Mouse (Mus musculus) kidney, adult 18-20 months (tissue): ENCODE measurements around the gene Phactr2.

Experiments used
- DNase-seq: peaks from one replicate; pipeline ENCODE4 v3.0.0; 2021

Phactr2 gene

DNA sequence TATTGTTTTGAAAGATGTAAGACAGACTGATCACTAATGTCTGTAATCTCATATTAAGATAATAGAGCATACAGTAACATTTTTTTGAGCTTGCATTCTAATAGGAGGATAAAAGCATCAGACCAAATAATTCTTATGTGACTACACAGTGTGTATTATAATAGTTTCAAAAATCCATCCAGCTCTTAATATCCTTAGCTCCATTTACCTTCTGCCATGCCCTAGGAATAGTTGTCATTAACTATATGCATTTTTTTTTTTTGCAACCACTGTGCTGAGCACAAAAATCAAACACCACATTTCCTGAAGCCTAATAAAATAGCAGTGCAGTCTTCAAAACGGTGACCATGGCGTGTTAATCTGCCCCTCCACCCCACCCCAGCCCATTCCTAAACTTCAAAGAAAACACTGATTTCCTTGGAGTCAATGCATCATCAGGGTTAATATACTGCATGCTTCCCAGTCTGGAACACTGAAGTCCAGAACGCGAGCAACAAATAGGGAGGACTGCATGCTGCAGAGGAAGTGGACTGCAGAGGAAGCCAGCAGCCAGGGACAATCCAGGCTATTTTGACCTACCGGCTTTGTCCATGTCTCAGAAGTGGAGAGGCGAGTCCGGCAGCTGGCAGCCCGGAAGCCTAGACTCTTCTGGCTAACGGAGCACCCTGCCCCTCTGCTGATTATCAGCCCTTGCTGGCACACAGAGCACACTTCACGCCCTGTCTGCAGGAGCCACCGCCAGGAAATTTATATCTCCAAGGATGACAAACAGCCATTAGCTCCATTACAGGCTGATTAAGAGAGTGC is 85.9 kb downstream of the Phactr2 start:
- peak; percentile 23 for DNase-seq

DNA sequence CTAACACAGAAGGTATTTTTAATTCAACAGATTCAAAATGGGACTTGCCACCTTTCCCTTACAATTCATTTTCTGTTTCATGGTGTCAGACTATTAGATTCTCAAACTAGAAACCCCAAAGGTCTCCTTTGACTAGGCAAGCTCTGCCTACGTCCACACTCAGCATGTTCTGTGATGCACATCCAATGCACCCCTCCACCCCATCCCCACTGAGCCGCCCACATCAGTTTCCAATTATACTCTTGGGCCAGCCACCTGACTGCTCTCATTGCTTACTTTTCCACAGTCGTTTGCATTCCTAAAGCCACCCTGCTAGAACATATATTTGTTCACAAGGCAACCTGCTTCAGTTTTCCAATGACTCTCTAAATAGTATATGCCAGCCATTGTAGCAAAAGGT is 89.3 kb downstream of the Phactr2 start:
- no peak for DNase-seq

DNA sequence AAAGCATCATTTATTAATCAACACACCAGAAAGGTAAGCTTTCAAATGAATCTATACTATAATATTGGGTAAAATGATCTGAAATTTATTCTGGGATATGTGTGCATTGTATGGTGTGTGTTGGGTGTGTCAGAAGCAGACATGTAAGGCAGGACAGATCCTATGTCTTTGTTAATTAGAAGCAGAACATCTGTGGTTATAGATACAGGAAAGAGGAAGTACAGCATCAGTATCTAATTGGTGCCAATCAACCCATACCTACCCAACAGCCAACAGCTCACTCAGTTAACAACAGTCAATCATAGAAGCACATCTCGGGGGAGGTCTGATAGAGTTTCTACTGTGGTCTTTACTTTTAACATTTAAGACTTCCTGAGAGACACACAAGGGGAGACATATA is 96.3 kb downstream of the Phactr2 start:
- no peak for DNase-seq

DNA sequence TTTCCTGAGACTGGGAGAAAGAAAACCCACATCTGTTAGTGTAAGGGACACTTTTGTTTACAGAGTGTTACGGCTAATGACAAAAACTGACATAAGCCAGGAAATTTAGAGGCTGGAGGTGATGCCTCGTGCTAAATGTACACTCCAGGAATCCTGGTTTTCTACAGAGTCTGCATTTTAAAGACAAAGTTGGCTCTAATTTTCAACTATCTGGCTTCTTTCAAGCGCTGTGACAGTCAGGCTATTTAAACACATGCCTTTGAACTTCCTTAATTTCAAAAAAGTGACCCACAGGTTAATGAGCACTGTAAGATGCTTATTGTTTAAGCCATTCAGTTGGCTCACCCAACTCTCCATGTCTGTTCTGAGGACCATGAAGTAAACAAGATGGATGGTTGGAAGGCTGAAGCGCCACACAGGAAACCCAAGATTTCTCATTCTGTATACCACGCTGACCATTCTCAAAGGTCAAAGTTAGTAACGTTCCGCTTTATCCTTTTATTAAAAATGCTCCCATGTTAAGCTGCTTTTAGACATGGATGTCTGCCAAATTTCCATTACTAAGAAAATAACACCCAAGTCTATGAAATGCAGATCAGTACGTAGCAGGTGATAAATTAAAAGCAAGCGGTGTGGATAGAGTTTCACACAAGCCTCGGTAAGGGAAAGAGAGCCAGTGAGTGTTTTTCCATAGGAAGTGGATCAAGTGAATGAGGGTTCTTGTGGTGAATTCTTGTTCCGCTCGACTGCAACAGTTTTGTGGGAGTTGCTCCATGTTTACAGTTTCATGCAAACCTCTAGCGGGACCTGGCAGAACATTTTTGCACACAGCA is 97.6 kb downstream of the Phactr2 start:
- no peak for DNase-seq

DNA sequence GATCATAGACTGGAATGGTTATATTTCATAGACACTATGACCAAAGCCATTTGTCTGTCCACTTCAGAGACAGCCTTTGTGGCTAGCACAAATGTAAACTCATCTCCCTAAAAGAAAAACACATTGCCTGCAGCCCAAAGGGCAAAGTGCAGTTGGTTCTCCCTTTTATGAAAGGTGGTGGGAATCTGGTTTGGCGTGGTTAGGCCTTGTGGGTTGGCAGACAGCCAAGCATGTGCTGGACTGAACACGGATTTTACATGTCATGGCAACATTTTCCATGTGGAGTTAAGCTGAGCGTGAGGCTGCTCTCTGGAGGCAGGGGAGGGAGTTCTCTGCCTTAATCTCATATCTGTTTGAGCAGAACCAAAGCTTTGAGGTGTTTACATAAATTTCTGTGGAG is 98.4 kb downstream of the Phactr2 start:
- peak; percentile 35 for DNase-seq

DNA sequence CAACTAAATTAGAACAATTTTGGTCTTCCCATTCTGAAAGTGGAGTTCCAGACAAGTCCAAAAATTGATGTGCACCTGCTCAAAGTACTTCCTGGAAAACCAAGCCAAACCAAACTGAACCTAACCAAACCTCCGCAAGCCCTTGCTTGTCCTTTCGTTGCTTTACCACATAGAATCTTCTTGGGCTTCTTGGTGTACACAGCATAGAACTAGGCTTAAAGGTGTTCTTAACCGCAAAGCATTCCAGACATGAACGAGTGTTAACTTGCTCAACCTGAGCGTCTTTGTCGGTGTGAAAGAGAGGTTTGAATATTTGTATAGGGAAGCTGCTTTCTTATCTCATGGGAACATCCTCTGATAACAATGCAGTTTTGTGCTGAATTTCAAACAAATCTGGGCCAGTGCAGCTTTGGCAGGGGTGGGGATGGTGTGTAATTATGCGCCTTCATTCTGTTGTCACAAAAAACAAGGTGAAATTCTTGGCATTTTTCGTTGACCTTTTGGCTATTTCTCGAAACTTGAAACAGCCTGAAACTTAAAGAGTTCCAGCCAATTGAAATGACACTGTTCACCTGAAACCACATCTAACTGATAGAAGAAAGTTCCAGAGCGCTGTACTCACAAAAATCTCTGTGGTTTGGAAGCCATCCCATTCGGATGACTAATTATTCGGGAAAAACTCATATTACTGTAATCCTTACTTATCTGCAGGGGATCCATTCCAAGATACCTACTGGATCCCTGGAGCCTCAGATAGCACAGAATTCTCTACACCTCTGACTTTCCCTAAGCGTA is 104.4 kb downstream of the Phactr2 start:
- DNase-seq, result no peak

DNA sequence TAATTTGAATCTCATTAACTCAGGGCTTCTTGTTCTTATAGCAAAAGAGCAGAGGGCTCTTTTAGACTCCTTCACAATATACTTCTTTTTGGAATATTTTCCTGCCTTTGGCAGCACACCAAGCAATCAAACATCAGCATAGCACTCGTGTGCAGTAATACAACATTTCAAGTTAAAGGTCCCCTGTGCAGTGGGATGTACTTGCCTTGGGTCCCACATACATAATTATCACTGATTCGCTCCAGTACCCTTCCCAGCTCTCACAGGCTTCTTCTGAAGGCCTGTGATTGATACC is 110.0 kb downstream of the Phactr2 start:
- no peak for DNase-seq

DNA sequence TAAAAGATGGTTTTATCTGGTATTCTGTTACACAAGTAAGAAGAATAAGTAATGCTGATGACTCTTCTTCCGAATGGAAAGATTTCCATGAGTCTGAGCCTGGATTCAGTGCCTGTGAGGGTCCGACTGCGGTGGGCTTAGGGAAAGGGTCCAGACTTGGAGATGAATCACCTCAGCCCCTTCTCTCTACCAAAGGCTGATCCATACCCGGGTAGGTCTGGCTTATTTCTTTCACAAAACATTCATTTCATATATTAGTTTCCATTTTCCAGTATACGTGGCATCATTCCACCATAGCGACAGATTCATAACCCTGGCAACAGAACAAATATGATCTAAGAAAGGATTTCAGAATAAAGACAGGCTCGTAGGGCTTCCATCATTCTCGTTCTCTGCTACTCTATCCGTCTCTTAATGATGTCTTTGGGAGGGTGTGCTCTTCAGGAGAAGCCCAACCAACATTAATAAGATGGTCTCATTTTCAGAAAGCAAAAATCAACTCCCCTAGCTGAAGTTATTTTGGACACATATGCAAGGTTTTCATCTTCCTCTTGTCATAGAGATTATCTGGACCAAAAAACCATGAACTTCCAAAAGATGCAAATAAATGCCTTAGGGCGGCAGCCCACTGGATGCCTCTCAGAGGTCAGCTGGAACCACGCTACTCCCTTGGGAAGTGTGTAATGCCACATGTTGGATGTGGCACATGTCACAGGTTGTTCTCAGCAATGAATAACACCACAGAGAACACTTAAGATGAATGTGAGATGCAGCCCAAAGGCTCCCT is 110.5 kb downstream of the Phactr2 start:
- no peak for DNase-seq

DNA sequence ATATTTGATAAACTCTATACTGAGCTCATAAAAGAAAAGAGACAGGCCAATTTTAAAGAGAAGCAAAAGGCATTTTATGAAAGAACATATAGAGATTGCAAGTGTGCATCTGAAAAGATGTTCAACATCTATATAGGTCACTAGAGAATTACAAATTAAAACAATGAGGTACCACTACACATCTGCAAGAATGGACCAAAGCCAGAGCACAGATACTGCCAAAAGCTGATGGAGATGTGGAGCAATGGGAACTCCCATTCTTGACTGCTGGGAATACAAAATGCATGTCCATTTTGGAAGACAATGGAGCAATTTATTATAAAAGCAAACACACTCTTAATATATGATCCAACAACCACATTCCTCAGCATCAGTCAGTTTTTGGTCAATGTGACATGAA is 113.3 kb downstream of the Phactr2 start:
- DNase-seq, result no peak

DNA sequence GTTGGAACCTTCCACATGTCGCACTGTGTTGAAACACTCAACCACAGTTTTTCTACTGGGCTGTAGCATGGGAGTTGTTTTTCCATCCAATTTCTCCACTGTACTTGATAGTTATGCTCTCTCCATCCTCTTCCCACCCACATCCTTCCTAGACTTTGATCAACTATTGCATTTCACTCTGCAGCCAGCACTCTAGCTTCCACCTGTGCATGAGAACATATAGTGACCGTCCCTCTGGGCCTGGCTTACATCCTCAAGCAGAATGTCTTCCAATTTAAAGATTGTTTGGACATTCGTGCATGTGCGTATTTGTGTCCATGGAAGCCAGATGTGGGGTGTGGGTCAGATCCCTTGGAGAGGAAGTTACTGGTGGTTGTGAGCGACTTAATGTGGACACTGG is 114.4 kb downstream of the Phactr2 start:
- no peak for DNase-seq

DNA sequence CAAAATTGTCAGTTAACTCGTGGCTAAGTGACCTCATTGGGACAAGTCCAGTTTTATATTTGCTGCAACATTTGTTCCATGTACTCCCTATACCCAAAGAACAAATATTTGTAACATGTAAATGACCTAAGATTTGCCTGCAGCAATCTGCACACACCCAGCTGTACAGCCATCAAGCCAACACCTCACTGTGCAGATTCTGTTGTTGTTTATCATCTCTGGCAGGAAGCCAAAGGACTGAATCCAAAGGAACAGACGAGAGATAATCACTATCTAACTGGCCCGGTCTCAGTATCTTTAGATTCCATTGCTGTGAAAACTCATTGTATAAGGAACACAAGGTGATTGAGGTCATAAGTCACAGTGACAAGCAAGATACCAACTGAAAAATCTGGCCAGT is 115.5 kb downstream of the Phactr2 start:
- no peak for DNase-seq

DNA sequence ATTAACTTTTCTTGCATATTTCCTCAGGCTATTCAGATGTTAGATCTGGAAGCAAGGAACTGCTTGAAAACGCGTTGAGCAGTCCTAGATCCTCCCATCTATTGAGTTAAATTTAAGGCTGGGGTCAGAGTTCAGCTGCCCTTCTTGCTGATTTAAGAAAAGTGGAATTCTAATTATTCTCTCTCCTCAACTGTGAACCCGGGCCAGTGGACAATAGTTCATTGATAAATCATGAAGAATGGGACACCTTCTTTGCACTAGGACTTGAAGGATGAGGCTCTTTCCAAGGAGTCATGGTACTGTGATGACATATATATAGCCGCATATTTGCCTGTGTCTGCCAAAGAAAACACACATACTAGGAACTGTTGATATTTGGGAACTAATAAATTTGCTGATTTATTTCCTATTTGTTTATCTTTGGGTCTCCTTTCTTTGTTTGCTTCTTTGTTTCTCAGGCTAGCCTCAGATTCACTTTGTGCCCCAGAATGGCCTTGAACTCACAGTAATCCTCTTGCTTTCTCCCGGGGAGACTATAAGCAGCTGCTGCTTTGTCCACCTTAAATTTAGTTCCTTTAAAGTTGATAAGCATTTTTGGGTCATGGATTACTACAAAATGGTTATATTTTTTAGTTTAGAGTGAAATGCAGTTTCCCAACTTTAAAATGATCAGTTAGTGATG is 127.5 kb downstream of the Phactr2 start:
- DNase-seq, result no peak

DNA sequence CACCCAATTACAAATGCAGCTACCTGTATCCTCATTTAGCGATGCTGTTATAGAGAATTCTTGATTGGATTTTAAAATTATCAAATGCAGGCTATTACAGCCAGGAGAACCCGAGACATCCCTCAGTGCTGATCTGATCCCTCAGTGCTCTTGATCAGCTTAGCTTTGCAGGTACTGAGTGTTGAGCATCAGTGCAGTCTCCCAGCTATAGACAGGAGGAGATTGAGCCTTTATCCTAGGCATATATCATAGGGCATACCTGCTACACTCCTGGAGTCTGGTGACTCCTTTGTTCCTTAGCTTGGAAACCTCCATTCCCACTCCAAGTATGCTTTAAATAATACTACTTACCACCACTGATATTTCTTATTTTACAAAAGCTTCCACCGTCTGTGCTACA is 133.6 kb downstream of the Phactr2 start:
- no peak for DNase-seq

DNA sequence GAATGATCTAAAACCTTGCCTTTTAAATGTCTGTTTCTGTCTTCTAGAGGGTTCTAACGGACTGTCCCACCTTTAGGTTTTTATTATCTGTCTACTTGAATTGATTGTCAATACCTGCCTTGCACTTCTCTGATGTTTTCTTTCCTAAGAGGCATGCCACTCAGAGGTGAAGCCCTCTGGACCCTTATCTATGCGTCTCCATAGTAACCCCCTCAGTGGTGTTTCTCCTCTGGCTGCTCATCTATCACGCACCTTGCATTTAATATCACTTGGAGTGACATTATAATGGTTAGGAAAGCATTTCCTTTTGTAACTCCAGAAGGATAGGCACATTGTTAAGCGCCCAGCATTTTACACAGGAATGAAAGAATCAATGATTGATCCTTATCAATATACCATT is 137.2 kb downstream of the Phactr2 start:
- DNase-seq, result no peak

DNA sequence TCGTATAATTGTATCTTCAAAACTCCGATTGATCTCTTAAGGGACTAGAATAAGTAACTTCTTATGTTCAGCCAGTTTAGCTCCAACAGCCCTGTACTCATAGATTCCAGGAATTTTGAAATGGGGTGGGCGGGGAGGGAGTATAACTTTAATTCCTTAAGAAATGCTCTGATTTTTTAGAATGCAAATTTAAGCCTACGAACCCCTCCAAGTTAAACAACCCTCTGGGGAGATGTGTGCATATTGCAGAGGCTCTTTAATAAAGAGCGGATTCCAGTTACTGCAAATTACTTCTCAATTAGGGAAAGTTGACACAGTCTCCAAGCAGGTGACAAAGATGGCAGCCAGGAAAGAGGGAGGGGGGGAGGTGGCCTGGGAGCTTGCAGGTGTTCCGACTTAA is 138.4 kb downstream of the Phactr2 start:
- no peak for DNase-seq

DNA sequence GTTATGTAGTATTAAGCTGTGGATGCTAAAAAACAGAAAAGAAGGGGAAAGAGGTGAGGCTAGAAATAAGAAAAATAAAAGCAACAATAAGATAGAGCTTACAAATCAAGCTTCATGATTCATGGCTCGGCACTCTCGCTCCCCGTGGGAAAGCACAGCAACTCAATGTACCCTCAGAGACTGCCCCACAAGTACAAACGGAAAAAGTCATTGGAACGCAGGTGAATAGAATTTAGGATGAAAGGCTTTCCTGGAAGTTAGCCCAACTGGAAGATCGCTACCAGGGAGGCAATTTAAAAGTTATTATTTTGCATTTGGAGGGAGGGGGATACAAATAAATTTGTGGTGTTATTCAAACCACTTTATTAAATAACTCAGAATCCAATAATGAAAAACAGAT is 138.9 kb downstream of the Phactr2 start:
- no peak for DNase-seq

DNA sequence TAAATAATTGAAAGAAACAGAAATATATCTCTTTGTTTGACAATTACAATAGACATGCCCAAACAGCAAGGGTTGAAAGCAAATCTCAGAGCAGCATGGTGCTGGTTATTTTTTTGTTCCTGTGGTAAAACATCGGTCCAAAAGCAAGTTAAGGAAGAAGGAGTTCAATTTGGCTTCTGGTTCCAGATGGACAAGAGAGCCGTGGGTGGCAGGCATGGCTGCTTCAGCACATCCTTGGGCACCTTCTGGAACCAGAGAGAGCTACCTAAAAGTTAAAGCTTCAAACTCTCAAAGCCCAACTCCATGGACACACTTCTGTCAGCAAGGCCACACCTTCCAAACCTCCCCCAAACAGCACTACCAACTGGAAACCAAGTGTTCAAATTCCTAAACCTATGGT is 140.4 kb downstream of the Phactr2 start:
- DNase-seq, result no peak

DNA sequence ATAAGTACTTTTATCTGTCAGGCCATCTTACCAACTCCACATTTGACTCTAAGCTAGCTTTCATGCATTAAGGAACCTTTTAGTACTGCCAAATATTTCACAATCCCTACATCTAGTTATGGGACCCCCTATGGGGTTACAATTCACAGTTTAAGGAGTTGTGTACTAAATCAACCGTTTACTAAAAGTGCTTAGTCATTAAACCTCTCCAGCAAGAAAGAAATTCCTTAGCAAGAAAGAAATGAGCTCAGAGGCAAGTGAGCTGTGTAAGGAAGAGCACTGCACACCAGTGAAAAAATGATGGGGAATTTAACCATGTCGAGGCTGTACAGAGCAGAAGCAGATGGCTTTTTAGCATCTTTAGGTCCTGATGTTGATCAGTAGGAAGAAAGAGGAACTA is 141.2 kb downstream of the Phactr2 start:
- no peak for DNase-seq

DNA sequence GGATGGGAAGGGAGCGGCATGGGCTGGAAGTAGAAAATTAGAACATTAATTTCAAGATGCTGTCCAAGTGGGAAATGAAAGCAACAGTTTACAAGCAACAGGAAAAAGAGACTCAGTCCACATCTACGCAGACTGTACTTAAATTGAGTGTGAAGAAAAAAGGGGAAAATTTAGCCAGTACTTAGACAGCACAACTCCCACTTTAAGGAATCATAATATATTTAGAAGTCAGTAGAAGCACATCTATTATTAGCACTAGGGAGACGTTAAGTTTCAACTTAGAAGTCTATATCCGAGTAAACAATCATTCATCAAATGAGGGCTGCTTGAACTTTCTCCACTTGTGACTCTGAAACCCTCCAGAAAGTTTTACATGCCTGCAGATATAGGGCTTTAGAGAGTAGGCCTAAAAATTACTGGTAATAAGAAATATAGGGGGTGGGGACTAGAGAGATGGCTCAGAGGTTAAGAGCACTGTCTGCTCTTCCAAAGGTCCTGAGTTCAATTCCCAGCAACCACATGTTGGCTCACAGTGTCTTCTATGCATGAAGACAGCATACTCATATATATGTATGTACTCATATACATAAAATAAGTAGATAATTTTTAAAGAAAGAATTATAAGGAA is 142.7 kb downstream of the Phactr2 start:
- no peak for DNase-seq

DNA sequence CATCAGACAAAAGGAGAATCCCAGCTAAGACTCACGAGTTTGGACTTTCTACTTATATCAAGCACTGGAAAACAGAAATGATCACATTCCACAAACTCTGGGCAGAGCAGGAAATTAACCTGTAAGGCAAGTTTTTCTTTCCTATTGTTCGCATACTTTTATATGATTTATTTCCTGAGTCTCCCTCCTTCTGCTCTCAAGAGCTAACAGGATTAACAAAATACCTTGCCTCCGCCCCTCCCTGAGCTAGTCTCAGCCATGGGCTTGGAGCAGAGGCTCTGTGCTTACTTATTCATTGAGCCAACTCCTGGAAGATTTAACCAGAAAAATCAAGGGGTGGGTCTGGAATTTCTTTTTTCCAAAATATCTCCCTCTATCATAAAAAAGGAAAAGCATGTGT is 145.6 kb downstream of the Phactr2 start:
- no peak for DNase-seq

DNA sequence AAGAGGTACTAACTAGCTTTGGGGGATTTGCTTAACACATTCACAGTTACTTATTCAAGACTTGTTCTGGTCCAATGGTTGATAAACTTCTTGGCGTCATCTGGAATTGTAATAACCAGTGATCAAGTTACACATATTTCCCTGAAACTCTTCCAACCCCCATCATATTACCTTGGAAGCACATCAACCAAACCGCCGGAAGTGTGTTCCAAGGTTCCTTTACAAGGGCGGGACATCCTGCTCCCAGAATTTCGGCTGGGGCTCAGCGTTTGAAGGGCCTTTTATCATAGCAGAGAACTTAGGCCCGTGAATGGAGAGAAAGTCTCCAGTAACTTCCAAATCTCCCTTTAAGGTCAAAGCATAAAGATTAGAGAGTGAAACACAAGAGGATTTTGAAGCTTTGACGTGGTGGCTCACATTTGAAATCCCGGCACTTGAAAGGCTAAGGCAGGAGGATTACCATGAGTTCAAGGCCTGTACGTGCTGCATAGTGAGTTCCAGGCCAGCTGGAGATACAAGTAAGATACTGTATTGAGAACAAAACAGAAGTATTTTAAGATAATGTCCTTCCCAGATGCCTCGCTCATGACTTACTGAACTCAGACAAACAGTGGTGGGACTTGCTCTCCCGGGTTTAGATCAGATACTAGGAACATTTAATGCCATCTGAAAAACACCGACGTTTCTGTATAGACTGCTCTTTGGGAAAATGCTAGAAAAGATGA is 147.9 kb downstream of the Phactr2 start:
- DNase-seq, result no peak
